Mouse (Mus musculus) limb, embryonic 13.5 days (tissue): ENCODE measurements at regions not wholly inside any gene's neighbourhood (a gene's known extent, or its start where the extent isn't known, plus 50 kb on each side); places are given as distances from the start of the nearest gene placed in this dataset.

ENCODE experiments used
- ATAC-seq: fragments of 200-750 bp; cut with Nextera tagmentation; 2 replicates; pipeline ENCODE4 v1.8.0; 2017; ENCODE audit warnings: low read depth, moderate number of reproducible peaks, moderate TSS enrichment; ENCODE audit not compliant: low FRiP score
- H3K27ac ChIP-seq: fragments of 300-500 bp; sonication (generic); 2 replicates; pipeline ENCODE4 v1.5.1; 2015; ENCODE audit warnings: inconsistent platforms, mild to moderate bottlenecking, moderate library complexity
- H3K27me3 ChIP-seq: fragments of 300-500 bp; sonication (generic); 2 replicates; pipeline ENCODE4 v1.6.1; 2015; ENCODE audit warnings: mild to moderate bottlenecking, inconsistent platforms
- H3K36me3 ChIP-seq: fragments of 300-500 bp; sonication (generic); 2 replicates; pipeline ENCODE4 v1.6.1; 2015; ENCODE audit warnings: inconsistent platforms, mild to moderate bottlenecking, moderate library complexity
- H3K4me1 ChIP-seq: fragments of 300-500 bp; sonication (generic); 2 replicates; pipeline ENCODE4 v1.6.1; 2015; ENCODE audit warnings: inconsistent platforms
- H3K4me2 ChIP-seq: fragments of 300-500 bp; sonication (generic); replicated peaks from 2 replicates; pipeline ENCODE4 v1.6.1; 2015; ENCODE audit warnings: inconsistent platforms, mild to moderate bottlenecking, moderate library complexity
- H3K4me3 ChIP-seq: fragments of 300-500 bp; sonication (generic); 2 replicates; pipeline ENCODE4 v1.5.1; 2015; ENCODE audit warnings: moderate library complexity, mild to moderate bottlenecking, inconsistent platforms
- H3K9ac ChIP-seq: fragments of 300-500 bp; sonication (generic); 2 replicates; pipeline ENCODE4 v1.6.1; 2015; ENCODE audit warnings: mild to moderate bottlenecking, inconsistent platforms
- H3K9me3 ChIP-seq: fragments of 300-500 bp; sonication (generic); 2 replicates; pipeline ENCODE4 v1.6.1; 2016; ENCODE audit warnings: inconsistent platforms
- WGBS: fragments of 180-500 bp; shearing (Covaris S2); methylation state at CpG from one replicate; pipeline ENCODE4 v1.1.7; 2015; 5-methylcytosine and 5-hydroxymethylcytosine counted together

DNA sequence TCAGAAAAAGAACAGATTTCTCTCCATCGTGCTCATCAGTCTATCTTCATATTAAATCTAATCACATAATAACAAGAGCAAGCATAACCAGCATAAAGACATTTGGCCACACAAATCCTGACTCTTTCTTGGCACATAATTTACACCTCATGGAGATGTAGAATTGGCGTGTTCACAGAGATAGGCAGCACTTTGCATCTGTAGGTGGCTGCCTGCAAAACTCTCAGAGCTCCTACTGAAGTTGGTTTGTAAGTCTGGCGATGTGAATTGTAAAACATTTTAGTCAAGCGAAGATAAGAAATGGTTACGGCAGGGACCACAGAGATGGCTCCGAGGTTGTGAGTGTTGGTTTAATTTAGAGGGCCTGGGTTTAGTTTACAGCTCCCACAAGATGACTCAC, 419.0 kb downstream of the Adamts20 start:
- H3K27ac ChIP-seq = no peak overlapping the region
- no peaks in the 10 kb centered on the region for H3K27me3 ChIP-seq
- H3K9me3 ChIP-seq = peaks cover 7% of the 10 kb centered on the region; the same call in 1 of the 2 replicates
- no peak overlapping the region for H3K4me3 ChIP-seq
- no peak overlapping the region for H3K9ac ChIP-seq
- ATAC-seq = no peak
- no peaks in the 10 kb centered on the region for H3K4me1 ChIP-seq
- 86% methylated on average over 6 of the region's 6 CpGs for WGBS
- H3K36me3 ChIP-seq = no peaks in the 10 kb centered on the region
- no peak overlapping the region for H3K4me2 ChIP-seq

DNA sequence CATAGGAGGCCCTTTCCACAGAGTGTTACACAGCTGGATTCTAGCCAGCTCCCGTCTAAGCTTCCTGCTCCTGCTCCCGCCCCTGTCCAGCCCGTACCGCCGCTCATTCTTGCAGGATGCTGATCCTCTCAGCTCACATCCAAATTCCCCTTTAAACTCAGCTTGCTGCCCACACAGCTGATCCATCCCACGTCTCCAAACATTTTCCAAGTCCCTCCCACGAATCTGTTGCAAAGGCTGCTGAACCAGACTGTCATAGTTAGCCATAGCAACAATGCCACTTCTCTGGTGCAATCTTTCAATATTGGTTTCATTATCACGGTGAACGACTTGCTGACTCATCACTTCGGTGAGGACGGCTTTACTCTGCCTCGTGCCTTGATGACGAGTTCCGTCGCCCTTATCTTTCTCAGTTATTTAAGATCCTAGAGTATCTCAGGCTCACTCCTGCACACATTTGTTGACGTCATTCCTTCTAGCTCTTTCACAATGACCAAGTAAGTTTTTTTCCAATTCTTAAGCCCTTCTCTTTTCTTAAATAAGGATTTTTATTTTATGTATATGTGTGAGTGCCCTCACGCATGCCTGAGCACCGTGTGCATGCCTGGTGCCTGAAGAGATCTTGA, 420.0 kb downstream of the Adamts20 start:
- ATAC-seq = no peak

DNA sequence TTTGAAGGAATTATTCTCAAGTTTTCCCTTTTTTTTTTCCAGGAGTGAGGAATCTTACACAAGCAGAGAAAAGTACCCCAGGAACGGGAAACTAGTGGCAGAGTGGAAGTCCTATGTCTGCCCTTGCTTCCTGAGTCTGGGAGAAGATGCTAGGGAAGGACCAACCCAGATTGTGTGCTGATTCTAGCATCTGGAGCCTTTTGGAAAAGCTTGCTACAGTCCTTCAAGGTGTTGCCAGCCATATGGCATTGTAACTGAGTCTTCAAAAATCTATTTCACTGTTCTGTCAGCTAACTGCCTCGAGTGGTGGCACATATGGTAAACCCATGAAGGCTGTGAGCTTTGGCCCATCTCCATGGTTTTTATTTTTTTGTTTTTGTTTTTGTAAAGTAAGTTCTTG, 432.3 kb downstream of the Adamts20 start:
- H3K27ac ChIP-seq = no peak overlapping the region
- WGBS = 55% methylated on average over 2 of the region's 2 CpGs
- H3K36me3 ChIP-seq = no peaks in the 10 kb centered on the region
- H3K9me3 ChIP-seq = no peaks in the 10 kb centered on the region
- no peak overlapping the region for H3K4me3 ChIP-seq
- no peaks in the 10 kb centered on the region for H3K27me3 ChIP-seq
- no peak overlapping the region for H3K4me2 ChIP-seq
- no peaks in the 10 kb centered on the region for H3K4me1 ChIP-seq
- no peak for ATAC-seq
- no peak overlapping the region for H3K9ac ChIP-seq

More for the DNA sequence above, 420.0 kb downstream of the Adamts20 start:
- Histone ChIP-seq H3K9me3 (peaks cover 7% of the 10 kb centered on the region; the same call in 1 of the 2 replicates), H3K4me2 (no peak overlapping the region), H3K4me1 (no peaks in the 10 kb centered on the region), H3K27me3 (no peaks in the 10 kb centered on the region), H3K27ac (no peak overlapping the region), H3K4me3 (no peak overlapping the region), H3K9ac (no peak overlapping the region), H3K36me3 (no peaks in the 10 kb centered on the region)
- WGBS = 80% methylated on average over 18 of the region's 18 CpGs

DNA sequence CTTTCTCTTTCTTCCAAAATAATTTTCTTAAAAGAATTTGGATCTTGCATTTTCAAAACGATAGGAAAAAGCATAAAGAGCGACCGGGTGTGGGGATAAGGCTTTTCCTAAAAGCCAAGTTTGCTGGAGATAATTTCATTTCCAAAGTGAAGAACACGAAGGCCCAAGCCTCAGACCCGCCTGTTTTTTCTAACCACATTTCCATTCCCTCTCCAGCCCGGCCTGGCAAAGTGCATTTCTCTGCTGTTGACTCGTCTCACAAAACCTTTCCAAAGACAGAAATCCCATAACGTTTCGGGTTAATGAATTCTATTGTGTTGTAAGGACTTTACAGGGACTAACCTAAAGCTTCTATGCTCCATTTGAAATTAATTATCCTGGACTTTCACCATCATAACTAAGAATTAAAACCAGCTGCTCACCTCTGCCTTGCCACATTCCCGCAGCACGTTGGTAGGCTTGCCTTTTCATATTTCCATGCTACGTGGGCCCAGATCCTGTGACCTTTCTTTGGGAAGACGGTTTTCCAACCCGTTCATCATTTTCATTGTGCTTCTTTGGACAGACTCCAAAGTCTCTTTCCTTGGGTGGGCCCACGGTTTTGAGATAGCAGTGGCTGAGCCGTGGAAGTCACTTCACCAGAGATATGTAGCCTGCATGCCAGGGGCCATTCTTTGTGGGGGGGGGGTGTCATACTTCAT, 430.5 kb upstream of the Prickle1 start:
- Histone ChIP-seq H3K27ac (0 out of 2 replicates have a peak overlapping the region, but pooled peaks have one; percentile 81), H3K27me3 (no peaks in the 10 kb centered on the region), H3K4me2 (no peak overlapping the region), H3K9me3 (no peaks in the 10 kb centered on the region), H3K4me3 (no peak overlapping the region), H3K9ac (no peak overlapping the region), H3K4me1 (peaks cover 29% of the 10 kb centered on the region), H3K36me3 (no peaks in the 10 kb centered on the region)
- WGBS = 27% methylated on average over 16 of the region's 16 CpGs
- 0 out of 2 replicates have a peak, but pooled peaks have one; percentile 8 for ATAC-seq

DNA sequence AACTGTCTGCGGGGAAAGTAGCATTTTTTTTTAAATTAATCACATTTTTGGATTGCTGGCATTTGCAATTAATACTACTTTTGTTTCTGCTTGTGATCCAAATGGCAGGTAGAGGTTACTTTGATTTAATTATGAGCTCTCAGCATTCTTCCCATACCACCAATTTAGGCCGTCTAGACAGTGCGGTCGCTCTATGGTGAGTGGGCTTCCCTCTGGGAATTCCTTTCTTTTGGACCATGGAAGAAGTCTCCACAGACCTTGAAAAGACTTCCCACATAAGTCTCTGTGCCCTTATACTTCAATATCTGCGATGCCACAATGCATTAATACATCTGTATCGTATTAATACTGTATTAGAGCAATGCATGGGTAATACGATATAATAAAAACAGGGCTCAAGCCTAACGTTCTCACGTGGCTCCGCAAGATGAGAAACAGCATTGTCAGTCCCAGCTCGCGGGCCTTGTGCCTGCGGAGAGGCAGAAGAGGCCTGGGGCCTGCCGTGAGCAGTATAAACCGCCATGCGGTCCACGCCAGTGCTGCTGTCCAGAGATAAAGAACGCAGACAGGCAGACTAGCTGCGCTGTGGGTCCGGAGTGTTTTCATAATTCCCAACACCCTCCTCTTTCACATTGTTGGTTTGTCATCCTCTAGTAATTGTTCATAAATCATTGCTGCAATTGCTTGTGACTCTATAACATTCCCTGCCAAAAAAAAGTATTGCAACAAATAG, 429.7 kb upstream of the Prickle1 start:
- Histone ChIP-seq H3K9me3 (no peaks in the 10 kb centered on the region), H3K4me3 (no peak overlapping the region), H3K4me2 (peak overlapping the region; percentile 25; the same call in 1 of the 2 replicates), H3K36me3 (no peaks in the 10 kb centered on the region), H3K27me3 (no peaks in the 10 kb centered on the region), H3K4me1 (peaks cover 29% of the 10 kb centered on the region), H3K9ac (no peak overlapping the region), H3K27ac (peak overlapping the region; percentile 81)
- peak; percentile 39; the same call in 1 of the 2 replicates for ATAC-seq
- WGBS = 39% methylated on average over 20 of the region's 20 CpGs

DNA sequence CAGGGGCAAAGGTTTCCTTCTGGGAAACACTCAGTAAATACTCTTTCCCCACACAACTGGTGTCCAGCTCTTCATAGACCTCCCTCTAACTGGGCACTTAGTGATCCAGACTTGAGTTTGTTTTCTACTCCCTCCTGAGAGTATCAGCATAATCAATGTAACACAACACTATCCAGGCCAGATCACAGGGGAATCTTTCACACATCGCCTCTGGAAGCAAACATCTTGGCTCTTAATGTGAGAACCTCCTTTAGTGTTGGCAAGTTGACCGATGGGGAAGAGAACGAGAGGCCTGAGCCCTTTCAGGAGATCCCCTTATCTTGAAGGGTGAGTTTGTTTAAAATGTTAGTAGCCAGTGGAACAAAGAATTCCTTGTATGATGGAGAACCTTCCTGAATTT, 429.1 kb upstream of the Prickle1 start:
- Histone ChIP-seq H3K4me3 (no peak overlapping the region), H3K9ac (no peak overlapping the region), H3K4me2 (no peak overlapping the region), H3K36me3 (no peaks in the 10 kb centered on the region), H3K9me3 (no peaks in the 10 kb centered on the region), H3K4me1 (peaks cover 29% of the 10 kb centered on the region), H3K27ac (peak overlapping the region; percentile 81; the same call in 1 of the 2 replicates), H3K27me3 (no peaks in the 10 kb centered on the region)
- 66% methylated on average over 3 of the region's 3 CpGs for WGBS
- no peak for ATAC-seq

DNA sequence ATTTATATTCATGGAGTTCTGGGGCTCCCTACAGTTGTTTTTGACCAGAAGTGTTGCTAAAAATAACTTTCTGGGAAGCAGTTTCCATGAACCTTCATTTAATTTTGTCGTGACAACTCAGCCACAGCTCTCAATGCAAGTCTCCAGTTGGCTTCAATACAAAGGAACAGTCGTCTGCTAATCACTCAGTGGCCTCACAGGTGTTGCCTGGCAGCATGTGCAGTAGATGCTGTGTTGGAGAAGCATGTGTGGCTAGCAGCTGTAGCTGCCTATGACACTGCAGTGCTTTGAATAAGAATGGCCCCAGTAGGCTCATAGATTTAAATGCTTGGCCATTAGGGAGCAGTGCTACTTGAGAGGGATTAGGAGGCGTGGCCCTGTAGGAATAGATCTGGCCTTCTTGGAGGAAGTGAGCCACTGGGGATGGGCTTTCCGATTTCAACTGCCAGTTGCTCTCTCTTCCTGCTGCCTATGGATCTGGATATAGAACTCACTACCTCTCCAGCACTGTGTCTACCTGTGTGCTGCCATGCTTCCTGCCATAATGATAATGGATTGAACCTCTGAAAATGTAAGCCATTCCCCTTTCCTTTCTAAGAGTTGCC, 428.5 kb upstream of the Prickle1 start:
- WGBS = 38% methylated on average over 4 of the region's 4 CpGs
- Histone ChIP-seq H3K4me1 (peaks cover 29% of the 10 kb centered on the region), H3K27ac (no peak overlapping the region; the same call in 1 of the 2 replicates), H3K9me3 (peaks cover 3% of the 10 kb centered on the region), H3K27me3 (no peaks in the 10 kb centered on the region), H3K4me3 (no peak overlapping the region), H3K4me2 (no peak overlapping the region), H3K36me3 (no peaks in the 10 kb centered on the region), H3K9ac (no peak overlapping the region)
- ATAC-seq = peak; percentile 74; the same call in 1 of the 2 replicates

DNA sequence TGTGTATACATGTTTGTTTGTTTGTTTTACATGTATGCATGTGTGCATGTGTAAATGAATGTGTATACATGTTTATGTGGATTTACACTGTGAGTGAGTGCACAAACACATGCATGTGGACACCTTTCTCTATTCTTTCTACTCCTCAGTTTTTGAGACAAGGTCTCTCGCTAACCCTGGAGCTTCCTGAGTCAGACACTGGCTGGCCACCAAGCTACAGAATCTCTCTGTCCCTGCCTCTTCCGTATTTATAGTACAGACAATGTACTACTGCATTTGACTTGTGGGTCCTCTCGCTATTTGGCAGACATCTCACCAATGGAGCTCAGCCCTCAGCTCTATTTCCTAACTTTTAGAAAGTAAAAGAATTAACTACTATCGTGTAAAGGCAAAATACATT, 427.8 kb upstream of the Prickle1 start:
- Histone ChIP-seq H3K36me3 (no peaks in the 10 kb centered on the region), H3K27ac (no peak overlapping the region), H3K27me3 (no peaks in the 10 kb centered on the region), H3K9ac (no peak overlapping the region), H3K4me2 (no peak overlapping the region), H3K4me1 (peaks cover 29% of the 10 kb centered on the region), H3K9me3 (peaks cover 6% of the 10 kb centered on the region), H3K4me3 (no peak overlapping the region)
- 82% methylated on average over 4 of the region's 4 CpGs for WGBS
- no peak for ATAC-seq

DNA sequence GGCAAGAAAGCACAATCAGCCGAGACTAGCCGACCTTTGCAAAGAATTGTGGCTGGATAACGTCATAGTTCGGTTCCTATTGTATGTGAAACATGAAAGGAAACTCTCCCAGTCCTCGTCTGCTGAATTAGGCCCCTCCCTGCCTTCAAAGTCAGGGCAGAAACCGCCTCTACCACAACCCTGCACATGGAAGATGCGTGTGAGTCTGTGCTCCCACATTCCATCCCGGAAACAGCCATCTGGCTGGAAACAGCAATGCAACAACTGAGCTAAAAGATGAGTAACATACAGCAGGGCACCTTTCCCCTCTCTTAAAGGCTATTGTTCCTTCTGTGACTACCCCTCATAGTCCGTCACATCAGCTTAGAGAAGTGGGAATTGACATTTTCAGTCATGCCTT, 422.1 kb upstream of the Prickle1 start:
- Histone ChIP-seq H3K9me3 (peaks cover 6% of the 10 kb centered on the region), H3K9ac (no peak overlapping the region), H3K4me2 (no peak overlapping the region), H3K27ac (no peak overlapping the region), H3K36me3 (no peaks in the 10 kb centered on the region), H3K4me1 (no peaks in the 10 kb centered on the region), H3K27me3 (no peaks in the 10 kb centered on the region), H3K4me3 (no peak overlapping the region)
- 73% methylated on average over 9 of the region's 9 CpGs for WGBS
- no peak for ATAC-seq

DNA sequence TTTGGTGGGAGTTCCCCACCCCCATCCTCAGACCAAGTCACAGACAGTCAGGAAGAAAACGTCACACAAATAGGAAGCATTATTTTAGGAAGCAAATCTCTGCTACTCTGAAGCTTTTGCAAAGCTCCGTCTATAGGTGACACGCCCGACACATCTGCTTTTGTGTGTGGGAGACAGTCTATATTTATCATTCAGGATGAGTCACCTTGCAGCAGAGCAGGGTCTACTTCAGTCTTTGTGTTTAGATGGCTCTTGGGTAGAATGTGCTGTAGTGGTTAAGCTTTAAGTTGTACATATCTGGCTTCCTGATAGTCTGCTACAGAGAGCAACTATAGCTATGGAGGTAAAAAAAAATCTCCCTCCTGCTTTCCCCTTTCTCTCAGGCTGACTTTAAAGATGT, 415.8 kb upstream of the Prickle1 start:
- H3K27me3 ChIP-seq = peaks cover 2% of the 10 kb centered on the region; the same call in 1 of the 2 replicates
- WGBS = 73% methylated on average over 4 of the region's 4 CpGs
- ATAC-seq = no peak

DNA sequence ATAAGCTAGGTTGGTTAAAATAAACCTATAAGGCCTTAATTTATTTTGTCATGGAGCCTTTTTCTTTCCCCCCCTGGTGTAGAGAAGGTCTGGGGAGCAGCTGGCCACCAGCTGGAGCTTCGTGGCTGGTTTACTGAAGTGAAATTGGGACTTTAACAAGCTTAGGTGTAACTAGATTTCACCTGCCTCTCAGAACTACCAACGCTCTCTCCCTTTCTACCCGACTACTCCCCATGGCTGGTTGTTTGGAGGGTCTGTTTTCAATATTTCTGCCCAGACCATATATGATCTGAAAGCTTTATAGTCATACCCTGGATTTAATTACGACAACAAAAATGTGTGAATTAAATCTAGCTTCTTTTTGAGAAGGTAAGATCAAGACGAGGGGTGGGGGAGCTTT, 410.4 kb upstream of the Prickle1 start:
- 15% methylated on average over 5 of the region's 5 CpGs for WGBS
- H3K4me1 ChIP-seq = peaks cover 49% of the 10 kb centered on the region
- 0 out of 2 replicates have a peak, but pooled peaks have one; percentile 36 for ATAC-seq
- peaks cover 2% of the 10 kb centered on the region; the same call in 1 of the 2 replicates for H3K27me3 ChIP-seq
- H3K4me3 ChIP-seq = no peak overlapping the region
- H3K4me2 ChIP-seq = peak overlapping the region; percentile 27; the same call in 1 of the 2 replicates
- no peaks in the 10 kb centered on the region for H3K9me3 ChIP-seq
- peak overlapping the region; percentile 55; the same call in 1 of the 2 replicates for H3K27ac ChIP-seq
- H3K36me3 ChIP-seq = no peaks in the 10 kb centered on the region
- no peak overlapping the region for H3K9ac ChIP-seq

More for the DNA sequence above, 415.8 kb upstream of the Prickle1 start:
- Histone ChIP-seq H3K9ac (no peak overlapping the region), H3K4me2 (no peak overlapping the region), H3K36me3 (no peaks in the 10 kb centered on the region), H3K4me1 (peaks cover 17% of the 10 kb centered on the region), H3K4me3 (no peak overlapping the region), H3K9me3 (no peaks in the 10 kb centered on the region), H3K27ac (no peak overlapping the region)

DNA sequence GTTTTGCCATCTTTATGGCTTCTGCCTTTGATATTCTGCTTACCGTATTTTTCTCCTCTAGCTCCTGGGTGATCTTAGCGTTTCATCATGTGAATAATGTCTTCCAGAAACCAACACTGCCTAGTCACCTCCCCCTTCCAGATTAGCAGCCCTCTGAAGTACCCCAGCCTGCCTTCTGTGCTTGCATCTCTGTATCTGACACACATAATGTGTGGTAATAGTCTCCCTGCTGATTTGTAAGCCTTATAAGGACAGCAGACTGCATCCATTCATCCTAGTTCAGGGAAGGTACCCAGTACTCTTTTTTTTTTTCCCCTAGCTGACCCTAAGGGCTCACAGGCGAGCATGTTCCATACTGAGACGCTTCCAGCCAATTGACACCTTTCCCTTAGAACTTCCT, 409.2 kb upstream of the Prickle1 start:
- peaks cover 2% of the 10 kb centered on the region; the same call in 1 of the 2 replicates for H3K27me3 ChIP-seq
- no peak overlapping the region for H3K4me2 ChIP-seq
- no peak for ATAC-seq
- no peak overlapping the region for H3K9ac ChIP-seq
- H3K27ac ChIP-seq = no peak overlapping the region
- H3K4me1 ChIP-seq = peaks cover 49% of the 10 kb centered on the region
- H3K9me3 ChIP-seq = no peaks in the 10 kb centered on the region
- no peak overlapping the region for H3K4me3 ChIP-seq
- H3K36me3 ChIP-seq = no peaks in the 10 kb centered on the region
- WGBS = 11% methylated on average over 4 of the region's 4 CpGs
